Mouse (Mus musculus) mesoderm, embryonic 11.5 days (tissue): Measurements from ENCODE around the gene Hist2h2ab.
"Not testable (repeated sequence)": the region's sequence is repeated elsewhere in the genome, so short reads cannot be mapped to it uniquely, and the experiment has no call there.

Experiments used
- DNase-seq: peaks from one replicate; pipeline ENCODE4 v3.0.0-alpha.2; 2012; ENCODE audit warnings: low read depth, low spot score

Hist2h2ab gene

GRCm38 (mm10) chr3:96198181-96198580 is 21.5 kb upstream of the Hist2h2ab start:
- no peak for DNase-seq

GRCm38 (mm10) chr3:96198601-96199251 is 20.9 kb upstream of the Hist2h2ab start:
- not testable (repeated sequence) for DNase-seq

GRCm38 (mm10) chr3:96199731-96200130 is 19.9 kb upstream of the Hist2h2ab start:
- no peak for DNase-seq

- DNase-seq: no peak
These were observed 11.8 kb upstream of the Hist2h2ab start for GRCm38 (mm10) chr3:96207819-96208218.

GRCm38 (mm10) chr3:96209242-96209641 is 10.4 kb upstream of the Hist2h2ab start:
- DNase-seq: peak; percentile 35

GRCm38 (mm10) chr3:96219191-96219641 is 449 bp upstream of the Hist2h2ab start:
- DNase-seq: no peak

GRCm38 (mm10) chr3:96220131-96220764 is 583 bp downstream of the Hist2h2ab start:
- peak; percentile 62 for DNase-seq

GRCm38 (mm10) chr3:96220765-96221639 is 1.3 kb downstream of the Hist2h2ab start, which contains the start of the genes Hist2h2ac and Hist2h2be:
TSS of gene Hist2h2ac (minus strand) at chr3:96220880.
TSS of gene Hist2h2be (plus strand) at chr3:96221119.
- DNase-seq: peak; percentile 89

GRCm38 (mm10) chr3:96221640-96222038 is 2.0 kb downstream of the Hist2h2ab start:
- DNase-seq: no peak

- no peak for DNase-seq
These were observed 3.1 kb downstream of the Hist2h2ab start for GRCm38 (mm10) chr3:96222774-96223173.

- DNase-seq: no peak
These were observed 5.8 kb downstream of the Hist2h2ab start for GRCm38 (mm10) chr3:96225421-96225820.

- DNase-seq: no peak
These were observed 7.3 kb downstream of the Hist2h2ab start for GRCm38 (mm10) chr3:96226695-96227648.

GRCm38 (mm10) chr3:96228828-96229227 is 9.2 kb downstream of the Hist2h2ab start:
- DNase-seq: no peak

- no peak for DNase-seq
These were observed 10.7 kb downstream of the Hist2h2ab start for GRCm38 (mm10) chr3:96230404-96230803.

GRCm38 (mm10) chr3:96230910-96231757 is 11.5 kb downstream of the Hist2h2ab start:
- no peak for DNase-seq

GRCm38 (mm10) chr3:96231758-96232120 is 12.1 kb downstream of the Hist2h2ab start:
- no peak for DNase-seq

- no peak for DNase-seq
These were observed 15.2 kb downstream of the Hist2h2ab start for GRCm38 (mm10) chr3:96234914-96235313.

- no peak for DNase-seq
These were observed 16.2 kb downstream of the Hist2h2ab start for GRCm38 (mm10) chr3:96235836-96236235.

GRCm38 (mm10) chr3:96236834-96237334 is 17.2 kb downstream of the Hist2h2ab start:
- no peak for DNase-seq
